Mouse (Mus musculus): Measurements from ENCODE around the gene Nell2. TPM values are rescaled to one million over a fixed set of nuclear protein-coding genes. Genes with fewer than 3 reads are reported as not detected.

Nell2 gene
- polyA plus RNA-seq, 1 experiment: not detected

- TF ChIP-seq POLR2A (IDR thresholded peaks at IDR 0.05; ENCODE audit: insufficient read depth, low read depth, low read length) (no peak), CTCF (IDR thresholded peaks at IDR 0.05; ENCODE audit: insufficient read depth, low read depth, low read length) (no peak)
- 97% methylated on average over 2 of the region's 2 CpGs for WGBS
- H3K4me3 ChIP-seq (ENCODE audit: insufficient read depth, low read depth, low read length): no peak overlapping the region
- H3K4me1 ChIP-seq (ENCODE audit: control insufficient read depth, insufficient read depth, low read length): no peaks in the 10 kb centered on the region
- no peak overlapping the region for H3K27ac ChIP-seq (ENCODE audit: insufficient read depth, low read depth, low read length)
Measured at GRCm38 (mm10) chr15:95047486-95047885, 480.9 kb downstream of the Nell2 start.

GRCm38 (mm10) chr15:95044011-95044410 lies 484.3 kb downstream of the Nell2 start:
- Histone ChIP-seq H3K27ac (ENCODE audit: insufficient read depth, low read depth, low read length) (no peak overlapping the region), H3K4me3 (ENCODE audit: insufficient read depth, low read depth, low read length) (no peak overlapping the region), H3K4me1 (ENCODE audit: control insufficient read depth, insufficient read depth, low read length) (no peaks in the 10 kb centered on the region)
- 79% methylated on average over 8 of the region's 8 CpGs for WGBS
- no peak for TF ChIP-seq CTCF (IDR thresholded peaks at IDR 0.05; ENCODE audit: insufficient read depth, low read depth, low read length)
- no peak for TF ChIP-seq POLR2A (IDR thresholded peaks at IDR 0.05; ENCODE audit: insufficient read depth, low read depth, low read length)

- 94% methylated on average over 9 of the region's 9 CpGs for WGBS
- H3K27ac ChIP-seq (ENCODE audit: insufficient read depth, low read depth, low read length): no peak overlapping the region
- TF ChIP-seq CTCF (IDR thresholded peaks at IDR 0.05; ENCODE audit: insufficient read depth, low read depth, low read length) (no peak), POLR2A (IDR thresholded peaks at IDR 0.05; ENCODE audit: insufficient read depth, low read depth, low read length) (no peak)
- H3K4me3 ChIP-seq (ENCODE audit: insufficient read depth, low read depth, low read length): no peak overlapping the region
- 0 out of 2 replicates have a peak, but pooled peaks cover 2% of the 10 kb centered on the region for H3K4me1 ChIP-seq (ENCODE audit: control insufficient read depth, insufficient read depth, low read length)
Measured at GRCm38 (mm10) chr15:95042437-95042836, 485.9 kb downstream of the Nell2 start.

- TF ChIP-seq POLR2A (IDR thresholded peaks at IDR 0.05; ENCODE audit: insufficient read depth, low read depth, low read length) (no peak), CTCF (IDR thresholded peaks at IDR 0.05; ENCODE audit: insufficient read depth, low read depth, low read length) (no peak)
- H3K4me3 ChIP-seq (ENCODE audit: insufficient read depth, low read depth, low read length): no peak overlapping the region
- H3K27ac ChIP-seq (ENCODE audit: insufficient read depth, low read depth, low read length): no peak overlapping the region
- no peaks in the 10 kb centered on the region for H3K4me1 ChIP-seq (ENCODE audit: control insufficient read depth, insufficient read depth, low read length)
- 72% methylated on average over 5 of the region's 5 CpGs for WGBS
Measured at GRCm38 (mm10) chr15:95029487-95029875, 498.9 kb downstream of the Nell2 start.

GRCm38 (mm10) chr15:95028862-95029486 lies 499.4 kb downstream of the Nell2 start:
- Histone ChIP-seq H3K4me1 (ENCODE audit: control insufficient read depth, insufficient read depth, low read length) (no peaks in the 10 kb centered on the region), H3K4me3 (ENCODE audit: insufficient read depth, low read depth, low read length) (no peak overlapping the region), H3K27ac (ENCODE audit: insufficient read depth, low read depth, low read length) (no peak overlapping the region)
- WGBS: 50% methylated on average over 13 of the region's 13 CpGs
- TF ChIP-seq POLR2A (IDR thresholded peaks at IDR 0.05; ENCODE audit: insufficient read depth, low read depth, low read length) (no peak), CTCF (IDR thresholded peaks at IDR 0.05; ENCODE audit: insufficient read depth, low read depth, low read length) (no peak)

Other genes starting within 250 kb of the Nell2 start
- gene Dbx2, start 127.4 kb upstream of the Nell2 start, polyA plus RNA-seq (2012; ENCODE audit: insufficient read depth, insufficient read length, low replicate concordance, missing spikeins): not detected in 2 replicates

Data from olfactory bulb, adult 2 months (tissue).